Mouse (Mus musculus): ENCODE measurements around the gene Ston1. TPM values are rescaled to one million over a fixed set of nuclear protein-coding genes. Genes with fewer than 3 reads are reported as not detected.
A peak's percentile ranks its signal among the peaks of the same experiment; 100 is the strongest.

The Ston1 gene
- polyA plus RNA-seq, 1 experiment = 6.5 TPM

DNA sequence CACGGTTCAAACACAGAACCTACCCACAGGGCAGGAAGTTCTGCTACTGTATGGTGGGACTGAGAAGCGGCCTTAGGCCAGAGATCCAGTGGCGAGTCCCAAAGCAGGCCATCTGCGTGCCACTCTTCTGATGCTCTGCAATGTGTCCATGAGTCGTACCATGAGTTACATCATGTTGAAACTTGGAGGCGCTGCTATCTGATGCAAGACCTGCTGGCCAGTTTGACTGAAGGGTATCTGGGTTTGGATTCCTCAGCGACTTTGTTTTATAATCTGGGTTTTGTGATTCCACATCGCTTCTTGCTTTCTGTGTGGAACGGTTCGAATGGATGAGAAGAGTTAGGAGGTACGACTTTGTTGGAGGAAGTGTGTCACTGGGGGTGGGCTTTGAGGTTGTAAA lies 47.8 kb downstream of the Ston1 start:
- 85% methylated on average over 11 of the region's 11 CpGs for WGBS
- DNase-seq = no peak
- Histone ChIP-seq H3K27me3 (ENCODE audit: control insufficient read depth, insufficient read depth, low read length) (no peaks in the 10 kb centered on the region), H3K4me3 (ENCODE audit: control insufficient read depth, insufficient read depth, low read length) (no peak overlapping the region), H3K36me3 (ENCODE audit: control insufficient read depth, insufficient read depth, low read length) (no peaks in the 10 kb centered on the region), H3K27ac (ENCODE audit: control insufficient read depth, insufficient read depth, low read length) (no peak overlapping the region), H3K4me1 (replicated peaks; ENCODE audit: control insufficient read depth, insufficient read depth, low read length) (no peaks in the 10 kb centered on the region)
- TF ChIP-seq CTCF (IDR thresholded peaks at IDR 0.05; ENCODE audit: borderline replicate concordance, control insufficient read depth, extremely low read depth, insufficient read depth, low read length, poor library complexity) = no peak
- TF ChIP-seq POLR2A (IDR thresholded peaks at IDR 0.05; ENCODE audit: control insufficient read depth, extremely low read depth, insufficient read depth, low read length, poor library complexity) = no peak

DNA sequence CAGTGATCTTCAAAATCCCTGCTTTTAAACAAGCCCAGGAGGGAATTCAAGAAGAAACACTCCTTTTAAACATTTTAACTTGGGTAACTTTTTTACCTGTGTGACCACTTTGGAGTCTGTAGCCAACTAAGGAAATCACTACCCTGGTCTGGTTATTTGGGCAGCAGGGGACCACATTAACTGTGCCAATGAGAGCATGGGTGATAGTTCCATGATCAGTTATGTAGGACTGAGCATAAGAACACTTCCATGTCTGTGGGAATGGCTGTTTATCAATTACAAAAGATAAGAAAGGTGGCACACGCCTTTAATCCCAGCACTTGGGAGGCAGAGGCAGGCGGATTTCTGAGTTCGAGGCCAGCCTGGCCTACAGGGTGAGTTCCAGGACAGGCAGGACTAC lies 49.7 kb downstream of the Ston1 start:
- no peaks in the 10 kb centered on the region for H3K36me3 ChIP-seq (ENCODE audit: control insufficient read depth, insufficient read depth, low read length)
- WGBS = 94% methylated on average over 3 of the region's 3 CpGs
- H3K27ac ChIP-seq (ENCODE audit: control insufficient read depth, insufficient read depth, low read length) = no peak overlapping the region
- H3K27me3 ChIP-seq (ENCODE audit: control insufficient read depth, insufficient read depth, low read length) = no peaks in the 10 kb centered on the region
- no peaks in the 10 kb centered on the region for H3K4me1 ChIP-seq (replicated peaks; ENCODE audit: control insufficient read depth, insufficient read depth, low read length)
- TF ChIP-seq CTCF (IDR thresholded peaks at IDR 0.05; ENCODE audit: borderline replicate concordance, control insufficient read depth, extremely low read depth, insufficient read depth, low read length, poor library complexity) (no peak), POLR2A (IDR thresholded peaks at IDR 0.05; ENCODE audit: control insufficient read depth, extremely low read depth, insufficient read depth, low read length, poor library complexity) (no peak)
- no peak overlapping the region for H3K4me3 ChIP-seq (ENCODE audit: control insufficient read depth, insufficient read depth, low read length)
- no peak for DNase-seq

DNA sequence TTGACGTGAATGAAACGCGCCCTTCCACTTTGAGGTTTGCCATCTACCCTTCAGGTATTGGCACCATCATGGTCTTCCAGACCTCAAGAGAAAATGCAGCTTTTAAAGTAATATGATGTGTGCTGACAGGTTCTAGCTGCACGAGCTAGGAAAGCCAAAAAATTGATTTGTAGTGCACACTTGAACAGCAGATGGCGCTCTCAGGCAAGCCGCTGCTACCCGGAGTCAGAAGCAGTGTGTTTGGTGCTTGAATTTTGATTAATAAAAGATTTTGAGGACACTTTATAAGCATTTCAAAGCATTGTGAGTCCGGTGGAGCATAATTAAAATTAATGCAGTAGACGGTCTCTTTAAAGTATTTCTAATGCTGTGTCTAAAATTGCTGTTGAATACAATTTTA lies 54.5 kb downstream of the Ston1 start:
- H3K27ac ChIP-seq (ENCODE audit: control insufficient read depth, insufficient read depth, low read length) = no peak overlapping the region
- H3K36me3 ChIP-seq (ENCODE audit: control insufficient read depth, insufficient read depth, low read length) = no peaks in the 10 kb centered on the region
- H3K4me1 ChIP-seq (replicated peaks; ENCODE audit: control insufficient read depth, insufficient read depth, low read length) = no peaks in the 10 kb centered on the region
- DNase-seq = peak; percentile 62
- H3K27me3 ChIP-seq (ENCODE audit: control insufficient read depth, insufficient read depth, low read length) = no peaks in the 10 kb centered on the region
- WGBS = 9% methylated on average over 9 of the region's 9 CpGs
- no peak overlapping the region for H3K4me3 ChIP-seq (ENCODE audit: control insufficient read depth, insufficient read depth, low read length)
- no peak for TF ChIP-seq POLR2A (IDR thresholded peaks at IDR 0.05; ENCODE audit: control insufficient read depth, extremely low read depth, insufficient read depth, low read length, poor library complexity)
- peak; percentile 26; the same call in 1 of the 2 replicates for TF ChIP-seq CTCF (IDR thresholded peaks at IDR 0.05; ENCODE audit: borderline replicate concordance, control insufficient read depth, extremely low read depth, insufficient read depth, low read length, poor library complexity)

DNA sequence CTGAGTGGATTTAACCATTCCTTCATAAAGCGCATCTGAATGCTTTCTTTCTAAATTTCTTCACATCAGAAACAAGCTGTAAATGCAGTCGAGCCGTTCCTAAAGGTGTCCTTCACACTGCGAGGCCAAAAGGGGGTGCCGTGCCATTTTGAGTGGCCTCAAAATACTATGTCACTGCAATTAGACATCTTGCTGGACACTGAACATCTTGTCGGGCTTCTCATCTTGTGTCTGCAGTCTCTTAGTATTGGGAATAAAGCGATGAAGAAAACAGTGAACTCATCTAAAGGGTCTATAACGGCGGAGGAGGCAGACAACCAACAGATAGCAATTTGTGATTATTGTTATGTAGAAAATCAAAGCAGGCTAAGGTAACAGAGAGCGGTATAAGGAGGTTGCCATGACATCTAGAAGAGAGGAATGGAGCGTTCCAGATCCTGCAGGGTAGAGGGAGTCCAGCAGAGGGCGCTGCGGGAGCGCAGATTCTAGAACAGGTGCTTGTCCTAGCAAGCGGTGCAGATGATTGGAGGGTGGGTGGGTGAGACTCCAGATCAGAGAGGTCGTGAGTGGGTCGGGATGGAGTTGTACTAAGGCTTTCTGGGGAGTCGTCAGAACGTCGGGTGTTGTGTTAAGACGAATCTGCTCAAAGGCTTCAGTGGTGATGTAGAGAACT lies 55.4 kb downstream of the Ston1 start:
- TF ChIP-seq POLR2A (IDR thresholded peaks at IDR 0.05; ENCODE audit: control insufficient read depth, extremely low read depth, insufficient read depth, low read length, poor library complexity) (no peak), CTCF (IDR thresholded peaks at IDR 0.05; ENCODE audit: borderline replicate concordance, control insufficient read depth, extremely low read depth, insufficient read depth, low read length, poor library complexity) (peak; percentile 94)
- Histone ChIP-seq H3K27me3 (ENCODE audit: control insufficient read depth, insufficient read depth, low read length) (no peaks in the 10 kb centered on the region), H3K4me1 (replicated peaks; ENCODE audit: control insufficient read depth, insufficient read depth, low read length) (no peaks in the 10 kb centered on the region), H3K27ac (ENCODE audit: control insufficient read depth, insufficient read depth, low read length) (no peak overlapping the region), H3K36me3 (ENCODE audit: control insufficient read depth, insufficient read depth, low read length) (no peaks in the 10 kb centered on the region), H3K4me3 (ENCODE audit: control insufficient read depth, insufficient read depth, low read length) (no peak overlapping the region)
- peak; percentile 80 for DNase-seq
- WGBS = 24% methylated on average over 21 of the region's 21 CpGs

DNA sequence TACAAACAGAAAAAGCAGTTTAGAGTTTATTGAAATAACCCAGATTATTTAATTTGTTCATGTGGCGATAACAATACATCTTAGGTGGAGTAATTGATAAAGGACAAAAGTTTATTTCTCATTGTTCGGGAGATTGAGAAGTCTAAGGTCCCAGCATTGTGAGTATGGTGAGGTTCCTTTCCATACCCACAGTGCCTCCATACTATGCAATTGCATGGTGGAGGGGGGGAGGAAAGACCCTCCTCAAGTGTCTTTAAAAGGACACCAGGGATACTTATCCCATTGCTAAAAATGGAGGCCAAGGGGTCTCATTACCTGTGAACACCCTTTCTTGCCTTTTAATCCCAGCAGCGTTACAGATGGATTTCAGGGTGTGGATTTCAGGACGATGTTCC lies 55.9 kb downstream of the Ston1 start:
- TF ChIP-seq CTCF (IDR thresholded peaks at IDR 0.05; ENCODE audit: borderline replicate concordance, control insufficient read depth, extremely low read depth, insufficient read depth, low read length, poor library complexity) (no peak), POLR2A (IDR thresholded peaks at IDR 0.05; ENCODE audit: control insufficient read depth, extremely low read depth, insufficient read depth, low read length, poor library complexity) (no peak)
- no peak overlapping the region for H3K27ac ChIP-seq (ENCODE audit: control insufficient read depth, insufficient read depth, low read length)
- 91% methylated on average over 4 of the region's 4 CpGs for WGBS
- H3K27me3 ChIP-seq (ENCODE audit: control insufficient read depth, insufficient read depth, low read length) = no peaks in the 10 kb centered on the region
- no peak overlapping the region for H3K4me3 ChIP-seq (ENCODE audit: control insufficient read depth, insufficient read depth, low read length)
- no peaks in the 10 kb centered on the region for H3K4me1 ChIP-seq (replicated peaks; ENCODE audit: control insufficient read depth, insufficient read depth, low read length)
- H3K36me3 ChIP-seq (ENCODE audit: control insufficient read depth, insufficient read depth, low read length) = no peaks in the 10 kb centered on the region
- DNase-seq = no peak

DNA sequence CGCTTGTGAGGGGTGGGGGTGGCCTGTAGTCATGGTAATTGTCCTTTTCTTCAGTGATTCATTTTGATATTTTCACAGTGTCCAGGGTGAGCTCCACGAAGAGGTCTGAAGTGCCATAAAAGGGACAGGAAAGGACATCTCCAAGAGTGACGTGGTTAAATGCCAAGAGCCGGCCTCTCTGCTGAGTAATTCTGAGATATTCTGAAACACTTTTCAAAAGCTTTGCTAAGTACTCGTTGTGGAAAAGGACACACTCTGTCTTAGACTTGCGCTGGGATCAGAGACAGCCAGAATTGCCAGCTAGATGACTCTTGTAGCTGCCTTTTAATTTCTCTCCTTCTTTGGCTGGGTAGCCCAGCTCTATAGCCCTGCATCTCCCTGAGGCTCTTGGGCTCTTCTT lies 61.0 kb downstream of the Ston1 start:
- WGBS = 81% methylated on average over 6 of the region's 6 CpGs
- no peaks in the 10 kb centered on the region for H3K4me1 ChIP-seq (replicated peaks; ENCODE audit: control insufficient read depth, insufficient read depth, low read length)
- TF ChIP-seq CTCF (IDR thresholded peaks at IDR 0.05; ENCODE audit: borderline replicate concordance, control insufficient read depth, extremely low read depth, insufficient read depth, low read length, poor library complexity) (no peak), POLR2A (IDR thresholded peaks at IDR 0.05; ENCODE audit: control insufficient read depth, extremely low read depth, insufficient read depth, low read length, poor library complexity) (no peak)
- H3K4me3 ChIP-seq (ENCODE audit: control insufficient read depth, insufficient read depth, low read length) = no peak overlapping the region
- no peaks in the 10 kb centered on the region for H3K36me3 ChIP-seq (ENCODE audit: control insufficient read depth, insufficient read depth, low read length)
- no peaks in the 10 kb centered on the region for H3K27me3 ChIP-seq (ENCODE audit: control insufficient read depth, insufficient read depth, low read length)
- no peak for DNase-seq
- H3K27ac ChIP-seq (ENCODE audit: control insufficient read depth, insufficient read depth, low read length) = no peak overlapping the region

DNA sequence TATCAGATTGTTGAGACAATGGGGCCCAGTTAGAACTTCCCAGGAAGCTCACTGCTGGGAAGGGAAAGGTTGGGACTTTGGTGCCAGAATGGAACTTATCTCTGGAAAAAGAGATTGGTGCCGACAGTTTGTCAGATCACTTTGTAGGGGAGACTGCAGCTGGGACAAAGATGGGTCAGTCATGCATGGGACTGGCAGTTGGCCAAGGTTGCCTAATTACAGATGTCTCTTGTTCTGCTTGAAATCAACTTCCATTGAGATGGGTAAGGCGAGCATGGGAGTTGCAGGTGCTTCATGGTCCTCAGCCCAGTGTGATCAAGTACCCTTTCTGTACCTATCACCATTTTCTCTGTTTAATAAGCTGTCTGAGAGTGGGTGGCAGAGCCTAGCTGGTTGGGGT lies 68.6 kb downstream of the Ston1 start:
- no peak for TF ChIP-seq CTCF (IDR thresholded peaks at IDR 0.05; ENCODE audit: borderline replicate concordance, control insufficient read depth, extremely low read depth, insufficient read depth, low read length, poor library complexity)
- no peak for TF ChIP-seq POLR2A (IDR thresholded peaks at IDR 0.05; ENCODE audit: control insufficient read depth, extremely low read depth, insufficient read depth, low read length, poor library complexity)
- Histone ChIP-seq H3K27me3 (ENCODE audit: control insufficient read depth, insufficient read depth, low read length) (no peaks in the 10 kb centered on the region), H3K27ac (ENCODE audit: control insufficient read depth, insufficient read depth, low read length) (no peak overlapping the region), H3K4me1 (replicated peaks; ENCODE audit: control insufficient read depth, insufficient read depth, low read length) (peaks cover 10% of the 10 kb centered on the region), H3K36me3 (ENCODE audit: control insufficient read depth, insufficient read depth, low read length) (no peaks in the 10 kb centered on the region), H3K4me3 (ENCODE audit: control insufficient read depth, insufficient read depth, low read length) (no peak overlapping the region)
- DNase-seq = no peak
- 90% methylated on average over 2 of the region's 2 CpGs for WGBS
